In the genomic region with DNA sequence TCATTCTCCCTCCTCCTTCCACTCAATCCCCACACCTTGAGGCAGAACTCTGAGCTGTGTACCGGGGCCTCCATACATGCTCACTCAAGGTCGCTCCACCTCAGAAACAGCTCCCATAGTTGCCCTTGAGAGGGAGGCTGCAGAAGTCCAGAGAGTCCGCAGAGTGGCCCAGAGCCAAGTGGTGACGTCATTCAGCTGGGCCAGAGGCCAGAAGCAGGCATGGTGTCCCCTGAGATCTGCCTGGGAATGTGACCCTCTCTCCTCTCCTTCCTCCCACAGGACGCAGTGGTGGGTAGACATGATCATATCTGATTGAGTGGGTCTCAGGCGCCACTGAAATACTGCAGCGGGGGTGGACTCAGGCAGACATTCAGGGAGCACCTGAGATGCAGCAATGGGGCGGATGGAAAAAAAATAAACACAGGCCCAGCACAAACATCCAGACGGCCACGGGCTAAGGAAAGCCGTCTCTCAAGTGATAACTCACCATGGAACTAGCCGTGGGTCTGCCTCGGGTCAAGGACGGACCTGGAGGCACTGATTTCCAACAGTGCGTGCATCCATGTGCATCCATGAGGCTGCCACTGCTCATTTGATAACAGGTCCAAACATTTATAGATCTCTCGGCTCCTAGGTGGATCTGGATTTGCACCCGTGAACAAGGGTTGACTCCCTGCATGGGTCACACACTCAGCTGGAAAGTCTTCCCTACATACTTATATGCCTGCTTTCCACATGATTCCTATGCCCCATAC, we compare ENCODE assay signal across 9 mouse cellular contexts. TPM values are rescaled to one million over a fixed set of nuclear protein-coding genes. Genes with fewer than 3 reads are reported as not detected.
DNase-seq lines count a peak whose midpoint lies in the region; ATAC-seq lines count a peak whose summit lies in the region.
"Had no signal": no experiment of that assay in that cellular context is flagged by ENCODE, and none has a peak within 500 bp of the region (broad histone marks: within the 10 kb centered on the region; RNA-seq: fewer than 3 reads in every experiment).

No protein-coding gene starts in this region.

- no peaks in the 10 kb centered on the region for H3K36me3 ChIP-seq in kidney, embryonic 15.5 days
- H3K36me3 ChIP-seq in midbrain, embryonic 10.5 days: no peaks in the 10 kb centered on the region
- H3K36me3 ChIP-seq: limb, embryonic 15.5 days had no signal

- H3K4me1 ChIP-seq in kidney, embryonic 15.5 days: peaks cover 10% of the 10 kb centered on the region
- H3K4me1 ChIP-seq in midbrain, embryonic 10.5 days: no peaks in the 10 kb centered on the region
- H3K4me1 ChIP-seq: limb, embryonic 15.5 days had no signal

- no peaks in the 10 kb centered on the region for H3K9me3 ChIP-seq in kidney, embryonic 15.5 days (replicated peaks)
- H3K9me3 ChIP-seq in midbrain, embryonic 10.5 days (replicated peaks): no peaks in the 10 kb centered on the region
- H3K9me3 ChIP-seq: limb, embryonic 15.5 days had no signal

- WGBS in kidney, embryonic 15.5 days: 28% methylated on average over 17 of the region's 17 CpGs
- WGBS in midbrain, embryonic 10.5 days: 82% methylated on average over 17 of the region's 17 CpGs

- no peaks in the 10 kb centered on the region for H3K27me3 ChIP-seq in kidney, embryonic 15.5 days
- H3K27me3 ChIP-seq in midbrain, embryonic 10.5 days (ENCODE audit: low read depth, poor library complexity, severe bottlenecking): no peaks in the 10 kb centered on the region
- H3K27me3 ChIP-seq: limb, embryonic 15.5 days had no signal

- peak overlapping the region; percentile 42; the same call in 1 of the 2 replicates for H3K27ac ChIP-seq in kidney, embryonic 15.5 days
- H3K27ac ChIP-seq in midbrain, embryonic 10.5 days (replicated peaks): no peak overlapping the region
- H3K27ac ChIP-seq: limb, embryonic 15.5 days had no signal

- no peak overlapping the region for H3K4me2 ChIP-seq in kidney, embryonic 15.5 days
- H3K4me2 ChIP-seq: limb, embryonic 15.5 days had no signal

- H3K9ac ChIP-seq in kidney, embryonic 15.5 days: no peak overlapping the region
- H3K9ac ChIP-seq: limb, embryonic 15.5 days had no signal

- peak; percentile 79 for ATAC-seq in kidney, embryonic 15.5 days (replicated peaks; ENCODE audit: low FRiP score)

- no peak overlapping the region for H3K4me3 ChIP-seq in kidney, embryonic 15.5 days (replicated peaks)
- H3K4me3 ChIP-seq in midbrain, embryonic 10.5 days: no peak overlapping the region
- H3K4me3 ChIP-seq: limb, embryonic 15.5 days had no signal

- peak; percentile 26 to 44 for DNase-seq in layer of hippocampus, postnatal 10 days (ENCODE audit: low spot score in 2 of 2)
- DNase-seq in layer of hippocampus, adult 9-10 months (ENCODE audit: low spot score): no peak
- DNase-seq in cerebellum, adult 11 months: peak; percentile 60
- DNase-seq in heart, adult 8-10 months (ENCODE audit: low spot score): peak; percentile 74
- peak; percentile 59 for DNase-seq in mesoderm, embryonic 11.5 days (ENCODE audit: low read depth, low spot score)
- DNase-seq in right cerebral cortex, postnatal 10 days (ENCODE audit: low spot score in 2 of 2): no peak
- no peak for DNase-seq in midbrain, embryonic 10.5 days (ENCODE audit: low spot score)

RNA-seq across cellular contexts. Expression of a gene that starts 34.1 kb away (rescaled TPM):
- total RNA-seq in layer of hippocampus, postnatal 10 days (2021): 10 to 100 TPM; 26.5 to 26.7 TPM
- 1 to 10 TPM; 4.2 to 7.9 (median 6.0) TPM for total RNA-seq in heart, adult 8-10 months (2022)
- polyA plus RNA-seq in kidney, embryonic 15.5 days (2015; fragmentation: Nextera tagmentation; extraction: Ambion mirVana): 43.1 and 43.7 TPM in 2 replicates
- 37.2 and 37.9 TPM in 2 replicates for polyA plus RNA-seq in midbrain, embryonic 10.5 days (2016; fragmentation: Nextera tagmentation; extraction: Ambion mirVana)

RNA-seq across cellular contexts. Expression of a gene that starts 36.2 kb away (rescaled TPM):
- total RNA-seq in layer of hippocampus, postnatal 10 days (2021): 10 to 100 TPM; 59.9 to 70.0 TPM
- total RNA-seq in heart, adult 8-10 months (2022): 1 to 10 TPM; 2.5 to 4.3 (median 3.1) TPM
- 45.4 and 53.0 TPM in 2 replicates for polyA plus RNA-seq in kidney, embryonic 15.5 days (2015; fragmentation: Nextera tagmentation; extraction: Ambion mirVana)
- 83.1 and 85.4 TPM in 2 replicates for polyA plus RNA-seq in midbrain, embryonic 10.5 days (2016; fragmentation: Nextera tagmentation; extraction: Ambion mirVana)

Comparison
In these comparisons a context has a peak if more than half of its experiments do, and no peak if none do; other contexts are left out.
1. DNase-seq: peak in layer of hippocampus, postnatal 10 days (2 of 2), cerebellum, adult 11 months (single experiment), heart, adult 8-10 months (single experiment) and mesoderm, embryonic 11.5 days (single experiment); none in layer of hippocampus, adult 9-10 months (single experiment), right cerebral cortex, postnatal 10 days (0 of 2) and midbrain, embryonic 10.5 days (single experiment).
2. RNA of a gene that starts 36.2 kb away (total RNA-seq): 59.9 to 70.0 TPM in layer of hippocampus, postnatal 10 days; 2.5 to 4.3 TPM in heart, adult 8-10 months; every median in the first group is over 10 times any median in the second.